Comparison of ENCODE assay signal across 34 mouse cellular contexts in the genomic region with DNA sequence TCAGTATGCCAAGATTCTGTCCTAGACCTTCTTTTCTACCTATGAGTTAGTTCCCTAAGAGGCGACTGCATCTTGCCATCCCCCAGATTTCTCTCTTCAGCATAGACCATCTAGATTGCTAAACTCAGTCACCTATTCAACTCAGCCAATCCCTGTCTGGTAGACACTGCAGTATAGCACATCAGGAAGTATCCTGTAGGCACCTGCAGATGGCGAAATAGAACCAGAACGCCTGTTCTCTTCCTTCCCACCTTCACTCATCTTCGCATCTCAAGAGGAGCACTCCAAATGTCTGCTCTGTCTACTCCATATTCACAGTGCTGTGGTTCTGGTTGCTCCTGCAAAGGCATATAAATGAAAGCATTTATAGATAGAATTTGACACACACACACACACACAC. TPM values are rescaled to one million over a fixed set of nuclear protein-coding genes. Genes with fewer than 3 reads are reported as not detected.
DNase-seq lines count a peak whose midpoint lies in the region; ATAC-seq and TF ChIP-seq lines count a peak whose summit lies in the region.
"Had no signal": no experiment of that assay in that cellular context is flagged by ENCODE, and none has a peak within 500 bp of the region (broad histone marks: within the 10 kb centered on the region; RNA-seq: fewer than 3 reads in every experiment).

No protein-coding gene starts in this region.

- H3K36me3 ChIP-seq in heart, postnatal 0 days (replicated peaks; ENCODE audit: control insufficient read depth, insufficient read depth, low read length): peaks cover 48% of the 10 kb centered on the region
- peaks cover 77% of the 10 kb centered on the region for H3K36me3 ChIP-seq in midbrain, embryonic 14.5 days (ENCODE audit: control insufficient read depth, insufficient read depth, low read length)
- H3K36me3 ChIP-seq in midbrain, embryonic 10.5 days: peaks cover 87% of the 10 kb centered on the region

- H3K4me3 ChIP-seq in heart, postnatal 0 days (ENCODE audit: low read depth, low read length): no peak overlapping the region
- H3K4me3 ChIP-seq in midbrain, embryonic 14.5 days (replicated peaks; ENCODE audit: low read depth, low read length): no peak overlapping the region
- no peak overlapping the region for H3K4me3 ChIP-seq in midbrain, embryonic 10.5 days
- H3K4me3 ChIP-seq: erythroblast, embryonic 14.5 days; heart, embryonic 10.5 days; heart, embryonic 15.5 days; hindbrain, embryonic 13.5 days; limb, embryonic 10.5 days; limb, embryonic 15.5 days; midbrain, embryonic 12.5 days; neural tube, embryonic 15.5 days had no signal

- no peak overlapping the region for H3K4me2 ChIP-seq in heart, postnatal 0 days (ENCODE audit: low read depth, low read length)
- no peak overlapping the region for H3K4me2 ChIP-seq in midbrain, embryonic 14.5 days (ENCODE audit: low read length)
- H3K4me2 ChIP-seq: heart, embryonic 15.5 days; hindbrain, embryonic 13.5 days; limb, embryonic 15.5 days; lung, embryonic 14.5 days; midbrain, embryonic 12.5 days; neural tube, embryonic 15.5 days had no signal

- intact Hi-C loops in heart, postnatal 36 days (cut with DNase I): loop anchor here (5.0 kb wide), 1 partner anchor 261 kb away; no protein-coding TSS in a partner anchor

- no peak overlapping the region for H3K27ac ChIP-seq in heart, postnatal 0 days (ENCODE audit: low read depth)
- no peak overlapping the region for H3K27ac ChIP-seq in midbrain, embryonic 14.5 days (replicated peaks; ENCODE audit: low read depth, low read length)
- no peak overlapping the region for H3K27ac ChIP-seq in midbrain, embryonic 10.5 days (replicated peaks)
- H3K27ac ChIP-seq: heart, embryonic 10.5 days; heart, embryonic 15.5 days; hindbrain, embryonic 13.5 days; kidney, postnatal 0 days; limb, embryonic 10.5 days; limb, embryonic 15.5 days; liver, embryonic 14.5 days; midbrain, embryonic 12.5 days; neural tube, embryonic 15.5 days had no signal

- no peak for TF ChIP-seq EP300 in heart, postnatal 0 days (IDR thresholded peaks at IDR 0.05; ENCODE audit: low read depth)

- 84% methylated on average over 4 of the region's 4 CpGs for WGBS in heart, postnatal 0 days
- 90% methylated on average over 4 of the region's 4 CpGs for WGBS in midbrain, embryonic 14.5 days
- 90% methylated on average over 4 of the region's 4 CpGs for WGBS in midbrain, embryonic 10.5 days

- 0 out of 2 replicates have a peak, but pooled peaks have one; percentile 1 for TF ChIP-seq CTCF in heart, postnatal 0 days (IDR thresholded peaks at IDR 0.05; ENCODE audit: low read depth)

- H3K27me3 ChIP-seq in heart, postnatal 0 days (ENCODE audit: control insufficient read depth, insufficient read depth, low read length): no peaks in the 10 kb centered on the region
- no peaks in the 10 kb centered on the region for H3K27me3 ChIP-seq in midbrain, embryonic 14.5 days (ENCODE audit: control insufficient read depth, insufficient read depth, low read length)
- H3K27me3 ChIP-seq in midbrain, embryonic 10.5 days (ENCODE audit: low read depth, poor library complexity, severe bottlenecking): no peaks in the 10 kb centered on the region
- H3K27me3 ChIP-seq: heart, embryonic 15.5 days; hindbrain, embryonic 13.5 days; limb, embryonic 15.5 days; midbrain, embryonic 12.5 days; neural tube, embryonic 15.5 days had no signal

- no peaks in the 10 kb centered on the region for H3K4me1 ChIP-seq in heart, postnatal 0 days (ENCODE audit: control insufficient read depth, insufficient read depth)
- H3K4me1 ChIP-seq in midbrain, embryonic 14.5 days (ENCODE audit: control insufficient read depth, insufficient read depth, low read length): no peaks in the 10 kb centered on the region
- H3K4me1 ChIP-seq in midbrain, embryonic 10.5 days: no peaks in the 10 kb centered on the region
- H3K4me1 ChIP-seq: heart, embryonic 10.5 days; heart, embryonic 15.5 days; hindbrain, embryonic 13.5 days; limb, embryonic 10.5 days; limb, embryonic 15.5 days; midbrain, embryonic 12.5 days; neural tube, embryonic 15.5 days had no signal

- no peak overlapping the region for H3K9ac ChIP-seq in heart, postnatal 0 days (replicated peaks; ENCODE audit: low read depth, low read length)
- H3K9ac ChIP-seq in midbrain, embryonic 14.5 days (replicated peaks; ENCODE audit: low read length): no peak overlapping the region
- H3K9ac ChIP-seq: heart, embryonic 15.5 days; hindbrain, embryonic 13.5 days; limb, embryonic 15.5 days; liver, embryonic 14.5 days; lung, embryonic 14.5 days; midbrain, embryonic 12.5 days; neural tube, embryonic 15.5 days had no signal

- ATAC-seq in heart, postnatal 0 days (ENCODE audit: insufficient read depth, low read depth): no peak
- ATAC-seq in midbrain, embryonic 14.5 days (ENCODE audit: low FRiP score, low TSS enrichment): no peak
- no peak for ATAC-seq in activated CD4-positive, CD25-positive, alpha-beta regulatory T cell, adult 4 months
- ATAC-seq: CD4-positive, CD25-positive, alpha-beta regulatory T cell, adult 4 months; inflammation-experienced regulatory T-cells, adult 6 months had no signal

- DNase-seq in heart, postnatal 0 days (ENCODE audit: low spot score): no peak
- DNase-seq in heart, postnatal 36 days: no peak
- DNase-seq in midbrain, embryonic 14.5 days: peak; percentile 12
- no peak for DNase-seq in midbrain, embryonic 10.5 days (ENCODE audit: low spot score)
- DNase-seq in ES-CJ7 (ENCODE audit: low read depth, low spot score): peak; percentile 21
- peak; percentile 64 for DNase-seq in ZHBTc4 (ENCODE audit: low read depth, low spot score)
- DNase-seq: adrenal gland, postnatal 10 days; cerebellum, adult 11 months; cerebellum, adult 9-10 months; gastrocnemius, postnatal 10 days; heart, postnatal 4 days; kidney, adult 8-10 months; kidney, postnatal 4 days; lung, embryonic 14.5 days; lung, postnatal 36 days; retina, postnatal 1 day; right cerebral cortex, postnatal 14 days had no signal

- no peaks in the 10 kb centered on the region for H3K9me3 ChIP-seq in heart, postnatal 0 days (replicated peaks; ENCODE audit: control insufficient read depth, low read length)
- no peaks in the 10 kb centered on the region for H3K9me3 ChIP-seq in midbrain, embryonic 14.5 days (ENCODE audit: control insufficient read depth, low read length)
- no peaks in the 10 kb centered on the region for H3K9me3 ChIP-seq in midbrain, embryonic 10.5 days (replicated peaks)
- H3K9me3 ChIP-seq: heart, embryonic 10.5 days; heart, embryonic 15.5 days; hindbrain, embryonic 13.5 days; limb, embryonic 10.5 days; limb, embryonic 15.5 days; midbrain, embryonic 12.5 days; neural tube, embryonic 15.5 days had no signal

RNA-seq across cellular contexts. Expression of a gene that starts 17.8 kb away (rescaled TPM):
- 51.6 and 58.5 TPM in 2 replicates for total RNA-seq in heart, postnatal 0 days (2014; rRNA removed; ENCODE audit: low replicate concordance)
- 26.9 and 29.5 TPM in 2 replicates for polyA plus RNA-seq in heart, postnatal 0 days (2015; fragmentation: Nextera tagmentation; extraction: Ambion mirVana)
- total RNA-seq in heart, postnatal 36 days (2021): 10 to 100 TPM; 13.5 to 14.3 TPM
- polyA plus RNA-seq in midbrain, embryonic 14.5 days (2014; fragmentation: Nextera tagmentation; extraction: Ambion mirVana): 38.7 and 49.7 TPM in 2 replicates
- 30.9 and 34.0 TPM in 2 replicates for polyA plus RNA-seq in midbrain, embryonic 10.5 days (2016; fragmentation: Nextera tagmentation; extraction: Ambion mirVana)
- polyA plus RNA-seq in activated CD4-positive, CD25-positive, alpha-beta regulatory T cell, adult 4 months (2017; shearing (Covaris generic)): 10 to 100 TPM; 19.0 to 25.9 TPM

RNA-seq across cellular contexts. Expression of a gene that starts 41.2 kb away (rescaled TPM):
- total RNA-seq in heart, postnatal 0 days (2014; rRNA removed; ENCODE audit: low replicate concordance): 1,353 and 1,464 TPM in 2 replicates
- 1,907 and 1,928 TPM in 2 replicates for polyA plus RNA-seq in heart, postnatal 0 days (2015; fragmentation: Nextera tagmentation; extraction: Ambion mirVana)
- 1,000 to 10,000 TPM; 2,107 to 2,284 TPM for total RNA-seq in heart, postnatal 36 days (2021)
- 0.43 and 0.50 TPM in 2 replicates for polyA plus RNA-seq in midbrain, embryonic 14.5 days (2014; fragmentation: Nextera tagmentation; extraction: Ambion mirVana)
- 0.22 TPM in 1 of 2 replicates, not detected in the other for polyA plus RNA-seq in midbrain, embryonic 10.5 days (2016; fragmentation: Nextera tagmentation; extraction: Ambion mirVana)
- polyA plus RNA-seq in activated CD4-positive, CD25-positive, alpha-beta regulatory T cell, adult 4 months (2017; shearing (Covaris generic)): not detected
- total RNA-seq: left cerebral cortex, postnatal 10 days had no signal
- polyA plus RNA-seq: CD4-positive, CD25-positive, alpha-beta regulatory T cell, adult 4 months; erythroblast, embryonic 14.5 days; forebrain, embryonic 11.5 days; inflammation-experienced regulatory T-cells, adult 6 months; kidney, postnatal 0 days; small intestine, adult 2 months; testis, adult 2 months had no signal

Comparison
In these comparisons a context has a peak if more than half of its experiments do, and no peak if none do; other contexts are left out.
1. DNase-seq: peak in midbrain, embryonic 14.5 days (single experiment), ES-CJ7 (single experiment) and ZHBTc4 (single experiment); none in heart, postnatal 0 days (single experiment), heart, postnatal 36 days (0 of 2) and midbrain, embryonic 10.5 days (single experiment).
2. RNA of a gene that starts 41.2 kb away (polyA plus RNA-seq): 1,907 to 1,928 TPM in heart, postnatal 0 days; 0.43 to 0.50 TPM in midbrain, embryonic 14.5 days, 0.22 TPM in midbrain, embryonic 10.5 days and not detected in activated CD4-positive, CD25-positive, alpha-beta regulatory T cell, adult 4 months; every median in the first group is over 1,000 times any median in the second.